Mouse (Mus musculus) MEL (cell line): ENCODE measurements around the gene Rftn1.

ENCODE experiments used
- CHD2 ChIP-seq: IDR thresholded peaks from 2 replicates; pipeline ENCODE4 v1.6.1; 2011; ENCODE audit warnings: low read length, improper control_type of control experiment
- CTCF ChIP-seq, 3 experiments: IDR thresholded peaks in 2 of 3; conservative IDR thresholded peaks in 1 of 3; 2 replicates each; pipeline ENCODE4 v1.5.1; 2011 to 2012; ENCODE audit warnings: low read length in 3 of 3, low read depth in 2 of 3, mild to moderate bottlenecking in 2 of 3, improper control_type of control experiment in 1 of 3, inconsistent platforms in 1 of 3, mixed read lengths in 1 of 3, moderate library complexity in 1 of 3; ENCODE audit not compliant: control insufficient read depth in 1 of 3, insufficient read depth in 1 of 3, poor library complexity in 1 of 3, severe bottlenecking in 1 of 3
- GATA1 ChIP-seq: IDR thresholded peaks from 2 replicates; pipeline ENCODE4 v1.6.1; 2011; ENCODE audit warnings: low read depth, low read length, improper control_type of control experiment
- HCFC1 ChIP-seq: IDR thresholded peaks from 2 replicates; pipeline ENCODE4 v1.6.1; 2012; ENCODE audit warnings: low read depth, mild to moderate bottlenecking, inconsistent platforms, low read length, improper control_type of control experiment, moderate library complexity
- MAX ChIP-seq: IDR thresholded peaks from 2 replicates; pipeline ENCODE4 v1.6.1; 2011; ENCODE audit warnings: low read length, improper control_type of control experiment
- POLR2A ChIP-seq, 2 experiments: IDR thresholded peaks; 2 replicates each; pipeline ENCODE4 v1.6.1; 2011 to 2012; ENCODE audit warnings: low read length in 2 of 2, mild to moderate bottlenecking in 2 of 2, control low read depth in 1 of 2, improper control_type of control experiment in 1 of 2, low read depth in 1 of 2, moderate library complexity in 1 of 2; ENCODE audit not compliant: control insufficient read depth in 1 of 2, insufficient read depth in 1 of 2, poor library complexity in 1 of 2
- SMC3 ChIP-seq: IDR thresholded peaks from 2 replicates; pipeline ENCODE4 v1.6.1; 2011; ENCODE audit warnings: low read depth, low read length, improper control_type of control experiment
- TCF12 ChIP-seq: IDR thresholded peaks from 2 replicates; pipeline ENCODE4 v1.6.1; 2014; ENCODE audit warnings: low read depth, mild to moderate bottlenecking, inconsistent platforms, low read length, improper control_type of control experiment, moderate library complexity
- UBTF ChIP-seq: IDR thresholded peaks from 2 replicates; pipeline ENCODE4 v1.6.1; 2012; ENCODE audit warnings: low read depth, mild to moderate bottlenecking, inconsistent platforms, low read length, improper control_type of control experiment, moderate library complexity, borderline replicate concordance; ENCODE audit not compliant: insufficient read depth
- USF1 ChIP-seq: IDR thresholded peaks from 2 replicates; pipeline ENCODE4 v1.6.1; 2014; ENCODE audit warnings: low read depth, mild to moderate bottlenecking, inconsistent platforms, low read length, improper control_type of control experiment, moderate library complexity

DNA sequence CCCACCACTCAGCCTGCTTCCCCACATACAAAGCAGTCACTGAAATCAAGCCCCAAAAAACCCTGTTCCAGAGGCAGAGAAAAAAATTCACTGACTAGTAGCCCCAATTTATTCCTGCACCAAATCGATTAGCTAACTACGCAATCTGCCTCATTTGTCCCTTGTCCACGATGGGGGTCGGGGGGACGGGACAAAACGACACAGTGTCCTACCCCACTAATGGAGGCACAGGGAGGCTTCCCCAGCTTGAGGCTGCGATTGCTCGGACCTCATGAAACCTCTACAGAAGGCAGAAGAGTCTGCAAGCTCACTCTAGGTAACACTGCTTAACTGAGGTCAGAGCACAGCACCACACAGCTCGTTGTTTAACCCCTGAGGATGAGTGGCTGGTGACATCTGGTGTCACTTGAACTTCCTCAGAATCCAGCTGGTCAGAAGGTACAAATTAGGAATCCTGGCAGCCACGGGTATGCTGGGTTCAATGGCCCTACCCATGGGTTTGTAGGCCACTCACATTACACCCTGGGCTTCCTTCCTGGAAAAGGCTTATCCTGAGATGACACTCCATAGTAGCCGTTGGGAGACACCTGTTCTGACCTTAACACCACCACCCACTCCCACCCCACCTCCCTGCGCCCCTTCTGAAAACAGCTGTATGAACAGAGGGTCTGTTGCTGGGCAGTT lies 1.7 kb downstream of the Rftn1 start:
- TF ChIP-seq POLR2A (IDR thresholded peaks at IDR 0.05; ENCODE audit: control insufficient read depth in 1 of 2, insufficient read depth in 1 of 2, low read depth in 1 of 2, low read length in 2 of 2, poor library complexity in 1 of 2) (no peak), GATA1 (no peak), SMC3 (no peak), USF1 (no peak), MAX (no peak), CTCF (IDR thresholded peaks at IDR 0.05 in 2 of 3, conservative IDR thresholded peaks at IDR 0.05 in 1 of 3; ENCODE audit: control insufficient read depth in 1 of 3, insufficient read depth in 1 of 3, low read depth in 2 of 3, low read length in 3 of 3, poor library complexity in 1 of 3, severe bottlenecking in 1 of 3) (no peak), TCF12 (no peak), HCFC1 (no peak), UBTF (no peak), CHD2 (no peak)
